Mouse (Mus musculus) liver, embryonic 16.5 days (tissue): ENCODE measurements around the gene Fnbp1l. TPM values are rescaled to one million over a fixed set of nuclear protein-coding genes. Genes with fewer than 3 reads are reported as not detected.

Source experiments
- ATAC-seq: fragments of 200-750 bp; cut with Nextera tagmentation; 2 replicates; pipeline ENCODE4 v1.8.0; 2017; ENCODE audit warnings: low read depth, mild to moderate bottlenecking, moderate number of reproducible peaks, moderate library complexity
- H3K27ac ChIP-seq: fragments of 300-500 bp; sonication (generic); 2 replicates; pipeline ENCODE4 v1.5.1; 2014; ENCODE audit warnings: mild to moderate bottlenecking, low read length
- H3K27me3 ChIP-seq: fragments of 300-500 bp; sonication (generic); 2 replicates; pipeline ENCODE4 v1.6.1; 2014; ENCODE audit warnings: low read depth, low read length, mixed read lengths; ENCODE audit not compliant: control insufficient read depth, insufficient read depth
- H3K36me3 ChIP-seq: fragments of 300-500 bp; sonication (generic); 2 replicates; pipeline ENCODE4 v1.6.1; 2014; ENCODE audit warnings: mild to moderate bottlenecking; ENCODE audit not compliant: control insufficient read depth, insufficient read depth
- H3K4me1 ChIP-seq: fragments of 300-500 bp; sonication (generic); 2 replicates; pipeline ENCODE4 v1.6.1; 2014; ENCODE audit warnings: low read depth, low read length, mixed read lengths; ENCODE audit not compliant: control insufficient read depth
- H3K4me2 ChIP-seq: fragments of 300-500 bp; sonication (generic); 2 replicates; pipeline ENCODE4 v1.6.1; 2014; ENCODE audit warnings: low read depth, low read length, mixed read lengths
- H3K4me3 ChIP-seq: fragments of 300-500 bp; sonication (generic); 2 replicates; pipeline ENCODE4 v1.5.1; 2014; ENCODE audit warnings: low read depth, mild to moderate bottlenecking, low read length
- H3K9ac ChIP-seq: fragments of 300-500 bp; sonication (generic); 2 replicates; pipeline ENCODE4 v1.6.1; 2014; ENCODE audit warnings: low read depth, low read length
- H3K9me3 ChIP-seq: fragments of 300-500 bp; sonication (generic); replicated peaks from 2 replicates; pipeline ENCODE4 v1.6.1; 2016; ENCODE audit warnings: low read length; ENCODE audit not compliant: control insufficient read depth
- WGBS: fragments of 180-500 bp; shearing (Covaris S2); extraction: QIAGEN DNeasy Blood & Tissue Kit; methylation state at CpG from one replicate; pipeline ENCODE4 v1.1.7; 2014; ENCODE audit not compliant: insufficient replicate concordance; 5-methylcytosine and 5-hydroxymethylcytosine counted together
- microRNA-seq: library from miRNA; unstranded; fragments of <30 nt; microRNA quantifications from one replicate; pipeline ENCODE4, GENCODE M21; 2016
- polyA plus RNA-seq: library from polyadenylated mRNA; unstranded; fragments of >200 nt; fragmentation: Nextera tagmentation; extraction: Ambion mirVana; gene quantifications from 2 replicates; pipeline ENCODE4 v1.2.1, GENCODE M21; 2015

The Fnbp1l gene
- polyA plus RNA-seq, 1 experiment from 2014 or later: 4.1 TPM

GRCm38 (mm10) chr3:122497871-122498270 is 121.6 kb downstream of the Fnbp1l start:
- Histone ChIP-seq H3K4me3 (no peak overlapping the region), H3K27me3 (no peaks in the 10 kb centered on the region), H3K9ac (no peak overlapping the region), H3K27ac (no peak overlapping the region), H3K4me2 (no peak overlapping the region), H3K9me3 (no peaks in the 10 kb centered on the region), H3K36me3 (no peaks in the 10 kb centered on the region), H3K4me1 (no peaks in the 10 kb centered on the region)
- peak; percentile 47 for ATAC-seq
- WGBS: 43% methylated on average over 6 of the region's 6 CpGs

DNA sequence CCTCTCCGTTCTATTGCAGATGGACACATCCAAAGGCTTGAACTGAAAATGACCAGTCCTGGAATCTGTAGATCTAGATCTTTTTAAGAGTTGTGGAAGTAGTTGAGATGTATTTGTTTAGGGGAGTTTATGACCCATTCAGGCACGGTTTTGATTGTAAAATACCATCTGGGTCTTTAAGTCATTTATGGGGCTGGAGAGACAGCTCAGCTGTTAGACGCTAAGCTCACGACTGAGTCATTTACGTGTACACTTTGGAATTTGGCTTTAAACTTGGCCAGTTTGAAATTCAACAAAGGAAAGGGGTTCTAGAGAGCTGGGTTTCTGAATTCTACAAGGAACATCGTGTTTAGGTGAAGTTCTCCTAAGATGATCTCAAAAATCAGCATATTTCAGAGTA is 124.8 kb downstream of the Fnbp1l start:
- H3K36me3 ChIP-seq: no peaks in the 10 kb centered on the region
- H3K4me2 ChIP-seq: no peak overlapping the region
- H3K9me3 ChIP-seq: no peaks in the 10 kb centered on the region
- H3K27ac ChIP-seq: no peak overlapping the region
- H3K27me3 ChIP-seq: no peaks in the 10 kb centered on the region
- ATAC-seq: no peak
- no peak overlapping the region for H3K4me3 ChIP-seq
- 71% methylated on average over 6 of the region's 6 CpGs for WGBS
- no peaks in the 10 kb centered on the region for H3K4me1 ChIP-seq
- H3K9ac ChIP-seq: no peak overlapping the region

GRCm38 (mm10) chr3:122492872-122493615 is 126.5 kb downstream of the Fnbp1l start:
- no peak overlapping the region for H3K4me2 ChIP-seq
- no peak overlapping the region for H3K4me3 ChIP-seq
- ATAC-seq: no peak
- H3K36me3 ChIP-seq: no peaks in the 10 kb centered on the region
- H3K9ac ChIP-seq: no peak overlapping the region
- H3K4me1 ChIP-seq: no peaks in the 10 kb centered on the region
- no peak overlapping the region for H3K27ac ChIP-seq
- H3K9me3 ChIP-seq: no peaks in the 10 kb centered on the region
- no peaks in the 10 kb centered on the region for H3K27me3 ChIP-seq
- WGBS: 65% methylated on average over 21 of the region's 21 CpGs

- Histone ChIP-seq H3K9ac (no peak overlapping the region), H3K27ac (no peak overlapping the region), H3K4me2 (no peak overlapping the region), H3K9me3 (no peaks in the 10 kb centered on the region), H3K4me3 (no peak overlapping the region), H3K36me3 (no peaks in the 10 kb centered on the region), H3K27me3 (no peaks in the 10 kb centered on the region), H3K4me1 (peaks cover 2% of the 10 kb centered on the region; the same call in 1 of the 2 replicates)
- no peak for ATAC-seq
- 61% methylated on average over 3 of the region's 3 CpGs for WGBS
Observed at GRCm38 (mm10) chr3:122492006-122492405, 127.5 kb downstream of the Fnbp1l start.

DNA sequence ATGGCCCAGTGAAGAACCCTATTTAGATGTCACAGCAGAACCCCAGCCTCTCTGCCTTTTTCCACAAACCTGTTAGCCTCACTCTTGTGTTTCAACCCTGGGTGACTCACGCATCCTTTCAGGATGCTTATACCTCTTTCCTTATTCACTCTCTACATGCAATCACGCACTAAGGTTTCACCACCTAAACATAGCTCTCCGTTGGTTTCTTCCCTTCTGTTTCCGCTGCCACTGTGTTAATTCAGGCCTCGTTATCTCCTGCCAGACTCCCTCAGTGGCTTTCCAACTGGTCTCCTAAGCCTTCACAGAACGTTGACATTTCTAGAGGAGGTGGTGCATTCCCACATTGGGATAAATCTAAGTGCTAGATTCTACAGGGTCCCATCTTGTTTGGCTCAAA is 128.9 kb downstream of the Fnbp1l start:
- H3K9ac ChIP-seq: no peak overlapping the region
- H3K9me3 ChIP-seq: no peaks in the 10 kb centered on the region
- no peaks in the 10 kb centered on the region for H3K36me3 ChIP-seq
- no peak overlapping the region for H3K4me3 ChIP-seq
- no peak overlapping the region for H3K4me2 ChIP-seq
- H3K27ac ChIP-seq: no peak overlapping the region
- H3K4me1 ChIP-seq: peaks cover 2% of the 10 kb centered on the region; the same call in 1 of the 2 replicates
- ATAC-seq: no peak
- no peaks in the 10 kb centered on the region for H3K27me3 ChIP-seq
- WGBS: 49% methylated on average over 6 of the region's 6 CpGs

Small RNAs within 50 kb of the gene (microRNA-seq; reads per million reads assigned to microRNA genes)
- not detected for gene Mir7657

Other genes with a start within 250 kb of the Fnbp1l start
- 0.69 and 0.83 TPM in 2 replicates for gene Pde5a, start 109.2 kb upstream of the Fnbp1l start, polyA plus RNA-seq